Comparison of ENCODE assay signal across 21 mouse cellular contexts in the genomic region with DNA sequence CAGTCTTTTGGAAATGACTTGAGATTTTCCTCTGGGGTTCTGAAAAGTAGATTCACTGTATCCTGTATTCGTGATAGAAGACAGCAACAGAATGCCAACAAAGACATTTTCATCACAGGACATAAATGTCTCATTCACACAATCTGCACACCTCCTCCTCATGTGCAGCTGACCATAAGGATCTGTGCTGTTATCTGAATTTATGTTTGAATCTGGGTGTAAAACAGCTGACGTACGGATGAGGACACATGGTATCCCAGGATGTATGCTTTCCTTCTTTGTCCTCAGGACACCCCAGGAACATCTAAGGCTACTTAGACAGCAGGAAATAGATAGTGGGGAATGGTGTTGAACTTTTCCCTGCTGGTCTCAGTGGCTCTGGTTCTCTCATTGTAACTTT.
"Had no signal": no experiment of that assay in that cellular context is flagged by ENCODE, and none has a peak within 500 bp of the region (broad histone marks: within the 10 kb centered on the region; RNA-seq: fewer than 3 reads in every experiment).

No protein-coding gene starts in this region.

- DNase-seq: heart, postnatal 10 days; heart, postnatal 14 days; heart, postnatal 36 days; heart, postnatal 4 days; kidney, adult 11 months; kidney, adult 2 months; kidney, adult 8-10 months; kidney, adult 9 months; kidney, postnatal 10 days; kidney, postnatal 14 days; kidney, postnatal 25 days; kidney, postnatal 36 days; kidney, postnatal 4 days; layer of hippocampus, adult 9-11 months; layer of hippocampus, postnatal 36 days had no signal

- ATAC-seq: hindbrain, embryonic 16.5 days; hindbrain, postnatal 0 days; inflammation-experienced regulatory T-cells, adult 6 months; intestine, embryonic 15.5 days; intestine, embryonic 16.5 days; intestine, postnatal 0 days had no signal
